Mouse (Mus musculus): ENCODE data around the gene Mgat4d.
"Not testable (repeated sequence)": the region's sequence is repeated elsewhere in the genome, so short reads cannot be mapped to it uniquely, and the experiment has no call there.

Mgat4d gene

DNA sequence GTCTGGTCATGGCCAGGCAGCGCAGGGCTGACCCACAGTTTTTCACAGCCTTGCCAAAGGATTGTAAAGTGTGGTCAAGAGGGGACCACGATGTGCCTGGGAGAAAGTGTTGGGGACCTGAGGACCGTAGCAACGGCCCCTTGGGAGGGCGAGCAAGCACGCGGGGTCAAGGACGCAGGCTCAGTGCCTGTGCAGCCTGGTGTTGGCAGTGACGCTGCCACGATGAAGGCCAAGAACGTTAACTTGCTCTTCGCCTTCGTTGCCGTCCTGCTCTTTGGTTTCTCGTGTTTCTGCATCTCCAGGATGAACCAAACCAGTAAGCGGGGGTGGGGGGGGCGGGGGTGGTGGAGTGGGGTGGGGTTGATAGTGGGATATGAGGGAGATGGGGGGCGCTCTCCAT, at the start of gene Mgat4d:
Gene Mgat4d (plus strand): TSS at position 209 of the 400 bp plus-strand sequence.
- DNase-seq (ENCODE audit: low spot score in 2 of 2) = no peak

DNA sequence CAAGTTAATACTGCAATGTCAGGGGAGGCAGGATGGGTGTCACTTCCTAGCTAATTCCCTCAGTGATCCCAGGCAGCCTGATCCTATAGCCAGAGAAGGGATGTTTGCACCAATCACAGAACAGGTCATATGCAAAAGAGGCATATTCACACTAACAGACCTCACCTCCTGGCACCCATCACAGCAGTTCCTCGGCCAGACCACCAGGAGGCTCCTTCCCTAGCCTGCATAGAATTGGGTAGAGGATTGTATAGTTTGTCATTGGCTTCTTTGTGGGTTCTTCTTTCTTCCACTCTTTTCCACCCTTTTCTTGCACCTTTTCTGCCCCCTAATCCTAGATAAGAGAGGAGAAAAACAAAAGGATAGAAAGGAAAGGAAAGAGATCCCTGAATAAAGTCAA, 48.1 kb upstream of the Mgat4d start:
- no peak for DNase-seq (ENCODE audit: low spot score in 2 of 2)

DNA sequence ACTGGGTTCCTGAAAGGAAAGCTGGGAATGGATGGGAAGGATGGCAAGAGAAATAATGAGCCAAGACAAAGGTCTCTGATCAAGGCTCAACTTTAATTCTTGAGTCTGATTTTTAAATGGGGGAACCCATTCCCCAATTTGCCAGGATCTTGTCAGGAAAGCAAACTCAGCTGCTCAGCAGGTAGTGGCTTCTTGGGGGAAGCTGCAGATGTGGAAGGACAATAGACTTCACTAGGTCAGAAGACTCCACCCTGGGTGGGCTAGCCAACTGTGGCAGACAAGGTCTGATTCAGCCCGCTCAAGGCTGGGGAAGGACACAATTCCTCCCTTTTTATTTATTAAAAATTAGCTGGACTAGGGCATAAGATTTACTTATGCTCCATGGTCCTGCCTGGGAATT, 43.3 kb upstream of the Mgat4d start:
- no peak for DNase-seq (ENCODE audit: low spot score in 2 of 2)

DNA sequence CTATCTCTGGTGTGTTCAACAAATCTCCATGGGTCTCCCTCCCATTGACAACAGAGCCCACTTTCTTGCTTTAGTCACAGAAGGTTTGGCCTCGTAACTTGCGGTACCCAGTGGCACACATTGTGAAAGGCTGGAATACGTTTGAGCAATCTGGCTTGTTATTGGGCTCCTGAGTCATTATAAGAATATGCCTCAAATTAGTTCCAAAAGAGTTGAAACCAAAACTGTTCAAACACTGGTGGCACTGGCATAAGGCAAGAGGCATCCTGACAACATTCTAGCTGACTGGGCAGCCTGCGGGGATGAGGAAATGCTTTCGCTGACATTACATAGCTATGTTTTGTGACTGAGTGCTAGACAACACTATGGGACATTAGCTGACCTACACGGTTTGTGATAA, 38.4 kb upstream of the Mgat4d start:
- DNase-seq (ENCODE audit: low spot score in 2 of 2) = no peak

DNA sequence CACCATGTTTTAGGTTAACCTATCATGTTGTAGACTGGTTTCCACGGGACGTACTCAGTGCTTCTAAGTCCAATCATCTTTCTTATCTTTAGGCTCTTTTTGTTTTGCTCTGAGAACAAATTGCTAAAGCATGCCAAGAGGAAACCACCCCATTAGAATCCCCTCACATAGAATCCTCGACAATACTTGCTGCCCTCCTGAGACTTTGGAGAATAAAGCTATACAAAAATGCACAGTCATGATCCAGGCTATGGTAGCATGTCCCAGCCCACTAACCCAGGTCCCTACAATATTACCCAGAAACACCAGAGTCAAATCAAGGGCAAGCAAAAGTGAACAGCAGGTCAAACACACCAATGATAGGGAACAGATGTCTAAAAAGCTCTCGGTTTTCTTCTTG, 33.2 kb upstream of the Mgat4d start:
- DNase-seq (ENCODE audit: low spot score in 2 of 2) = not testable (repeated sequence)

DNA sequence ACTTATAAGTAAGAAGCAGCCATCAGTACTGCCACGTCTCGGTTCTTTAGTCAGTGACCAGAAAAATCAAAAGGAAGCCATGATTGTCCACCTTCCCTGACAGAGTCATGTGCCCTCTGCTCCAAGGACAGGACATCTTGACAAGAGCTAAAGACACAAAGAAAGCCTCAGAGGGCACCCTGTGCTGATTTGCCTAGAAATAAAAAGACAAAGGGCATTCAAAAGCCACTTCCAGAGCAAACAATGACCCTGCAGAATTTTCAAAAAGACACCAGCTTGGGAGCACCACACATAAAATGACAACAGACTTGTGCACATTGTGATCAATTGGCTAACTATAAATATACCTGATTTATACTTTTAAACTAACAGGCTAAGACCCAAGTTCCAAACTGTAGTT, 32.6 kb upstream of the Mgat4d start:
- DNase-seq (ENCODE audit: low spot score in 2 of 2) = no peak

DNA sequence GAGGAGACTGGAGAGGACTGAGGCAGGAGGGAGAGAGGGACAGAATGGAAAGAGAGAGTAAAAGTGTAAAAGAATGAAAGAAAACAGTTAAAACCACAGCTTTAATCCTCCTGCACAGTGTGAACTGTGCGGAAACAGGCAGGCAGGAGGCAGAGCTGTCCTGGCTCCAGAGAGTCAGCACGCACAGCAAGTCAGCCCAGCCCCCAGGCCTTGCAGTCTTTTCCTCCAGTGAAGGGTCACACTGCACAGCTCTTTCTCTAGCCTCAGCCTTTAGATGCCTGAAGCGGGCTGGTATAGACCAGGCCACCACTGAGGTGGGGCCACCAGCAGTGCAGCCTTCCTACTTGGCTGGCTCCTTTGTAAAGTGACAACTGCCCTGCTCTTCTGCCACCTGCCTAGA, 27.7 kb upstream of the Mgat4d start:
- no peak for DNase-seq (ENCODE audit: low spot score in 2 of 2)

DNA sequence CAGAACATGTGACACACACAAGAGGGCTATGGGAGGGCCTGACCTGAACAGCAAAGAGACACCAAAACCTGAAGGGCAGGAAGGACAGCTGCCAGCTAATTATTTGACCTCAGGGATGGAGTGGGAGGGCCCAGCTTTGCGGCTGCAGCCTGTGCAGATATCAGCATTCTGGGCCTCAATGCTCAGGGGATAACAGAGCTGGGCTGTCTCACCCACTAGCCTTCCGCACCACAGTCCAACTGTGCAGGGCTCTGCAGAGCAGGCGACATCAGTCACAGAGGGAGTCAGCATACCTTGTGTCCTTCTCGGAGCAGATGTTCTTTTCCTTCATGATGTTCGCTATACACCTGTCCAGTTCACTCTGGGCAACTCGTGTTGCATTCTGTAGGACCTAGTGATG, 25.9 kb upstream of the Mgat4d start:
- no peak for DNase-seq (ENCODE audit: low spot score in 2 of 2)

DNA sequence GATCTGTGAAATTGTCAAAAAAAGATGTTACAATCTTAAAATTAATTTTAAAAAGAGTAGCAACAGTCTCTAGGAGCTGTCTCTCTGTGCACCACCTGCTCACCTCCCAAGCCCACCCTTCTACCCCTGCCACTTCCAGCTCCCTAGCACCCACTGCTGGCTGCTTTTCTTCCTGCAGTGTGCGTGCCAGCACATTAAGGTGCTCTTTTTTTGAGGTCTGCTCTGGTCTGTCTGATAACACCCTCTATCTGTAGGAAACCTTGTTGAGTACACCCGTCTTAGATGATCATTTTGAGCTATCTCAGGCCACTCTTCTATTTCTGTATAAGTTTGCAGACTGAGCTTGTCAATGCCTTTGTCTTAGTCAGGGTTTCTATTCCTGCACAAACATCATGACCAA, 25.2 kb upstream of the Mgat4d start:
- DNase-seq (ENCODE audit: low spot score in 2 of 2) = no peak

DNA sequence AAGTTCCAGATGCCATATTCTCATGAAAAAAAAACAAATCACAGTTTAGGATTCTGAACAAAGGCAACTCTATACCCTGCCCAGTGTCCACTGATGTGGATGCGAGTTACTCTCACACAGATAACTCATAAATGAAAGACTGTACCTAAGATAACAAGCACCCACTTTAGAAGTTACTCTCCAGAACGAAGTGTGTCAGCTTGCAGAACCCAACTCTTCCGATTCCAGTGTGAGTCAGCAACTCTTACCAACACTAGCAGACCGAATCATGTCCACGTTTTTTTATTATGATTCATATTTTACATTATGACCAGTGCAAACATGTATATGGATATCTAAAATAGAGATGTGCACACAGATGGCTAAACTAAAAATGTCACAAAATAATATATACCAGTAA, 20.4 kb upstream of the Mgat4d start:
- DNase-seq (ENCODE audit: low spot score in 2 of 2) = no peak

DNA sequence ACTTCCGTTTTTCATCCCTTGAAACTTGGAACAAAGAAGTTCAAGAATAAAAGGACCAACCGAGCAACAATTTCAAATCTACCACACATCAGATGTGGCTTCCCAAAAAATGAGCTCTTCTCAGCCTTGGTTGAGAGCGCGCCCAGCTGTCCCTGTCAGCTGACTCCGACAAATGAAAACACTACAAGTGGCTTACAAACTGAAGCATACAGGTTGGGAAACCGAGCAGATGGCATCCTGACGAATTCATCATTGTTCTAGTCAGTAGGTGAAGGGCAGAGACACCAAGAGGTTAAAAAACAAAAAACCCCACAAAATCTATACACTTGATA, 16.7 kb upstream of the Mgat4d start:
- peak; percentile 50 to 56 for DNase-seq (ENCODE audit: low spot score in 2 of 2)

DNA sequence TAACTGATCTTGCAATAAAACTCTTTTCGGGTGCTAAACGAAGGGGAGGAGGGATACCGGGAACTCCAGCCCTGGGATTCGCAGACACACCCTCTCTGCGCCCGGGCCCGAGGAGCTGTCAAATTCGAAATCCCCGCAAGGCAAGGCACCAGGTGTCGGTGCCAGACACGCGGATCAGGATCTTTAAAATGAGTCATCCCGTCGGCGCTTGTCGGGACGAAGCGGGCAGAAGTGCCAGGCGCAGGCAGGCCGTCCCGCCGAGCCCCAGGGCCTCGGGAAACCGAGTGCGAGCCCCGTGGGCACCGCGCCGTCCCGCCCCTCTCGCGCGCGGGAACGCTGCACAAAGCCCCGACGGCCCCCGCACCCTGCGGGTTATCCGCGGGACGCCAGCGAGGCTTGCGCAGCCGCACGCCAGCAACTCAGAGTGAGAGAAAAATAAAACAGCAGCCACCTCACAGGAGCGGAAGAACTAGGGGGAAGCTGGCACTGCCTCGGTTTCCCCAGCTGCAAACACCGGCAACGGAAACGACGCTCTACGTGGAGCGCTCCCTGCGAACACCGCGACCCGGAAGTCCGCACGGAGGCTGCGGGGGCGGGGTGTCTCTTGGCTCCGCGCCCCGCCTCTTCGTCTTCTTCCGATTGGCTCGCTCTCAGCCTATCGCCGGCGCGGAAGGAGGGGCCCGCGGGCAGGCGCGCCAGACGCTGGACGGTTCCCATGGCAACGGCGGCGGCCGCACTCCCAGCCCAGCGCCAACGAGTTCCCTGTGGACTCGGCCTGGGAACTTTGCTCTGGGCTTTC, 16.2 kb upstream of the Mgat4d start, which contains the start of gene Elmod2:
Gene Elmod2 (minus strand): TSS at position 588 of the 799 bp plus-strand sequence.
- DNase-seq (ENCODE audit: low spot score in 2 of 2) = peak; percentile 98 to 99

DNA sequence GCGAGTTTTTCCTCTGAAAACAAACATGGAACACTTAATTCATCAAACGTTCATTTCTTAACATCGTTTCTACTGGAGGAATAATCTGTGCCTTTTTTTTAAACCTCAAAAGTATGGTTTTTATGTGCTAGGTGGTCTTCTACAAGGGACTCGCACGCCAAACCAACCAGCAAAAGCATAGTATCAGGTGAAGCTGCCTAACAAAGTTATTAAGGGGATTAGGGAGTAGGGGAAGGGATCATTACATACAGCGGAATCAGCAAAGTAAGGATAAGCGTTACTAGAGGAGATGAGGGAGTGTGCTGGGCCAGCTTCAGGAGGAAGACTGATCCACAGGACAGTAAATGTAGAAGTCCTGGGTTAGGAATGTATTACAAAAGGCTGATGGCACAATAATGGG, 15.4 kb upstream of the Mgat4d start:
- no peak for DNase-seq (ENCODE audit: low spot score in 2 of 2)

DNA sequence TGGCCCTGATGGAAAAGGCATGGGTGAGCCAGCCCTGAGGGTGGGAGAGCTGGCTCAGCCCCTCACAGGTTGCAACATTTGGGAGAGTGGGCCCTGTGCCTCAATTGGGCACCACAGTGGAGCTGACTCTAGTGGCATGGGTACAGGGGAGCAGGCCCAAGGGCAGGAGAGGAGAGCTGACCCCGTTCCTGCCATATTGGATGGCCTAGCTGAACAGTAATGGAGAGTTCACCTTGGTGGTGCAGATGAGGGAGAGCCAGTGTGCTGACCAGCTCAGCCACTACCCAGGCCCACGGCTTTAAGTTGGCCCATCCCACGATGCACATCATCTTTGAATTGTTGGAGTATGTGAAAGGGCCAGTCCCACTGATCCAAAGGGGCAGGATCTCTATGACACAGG, 6.2 kb upstream of the Mgat4d start:
- no peak for DNase-seq (ENCODE audit: low spot score in 2 of 2)

DNA sequence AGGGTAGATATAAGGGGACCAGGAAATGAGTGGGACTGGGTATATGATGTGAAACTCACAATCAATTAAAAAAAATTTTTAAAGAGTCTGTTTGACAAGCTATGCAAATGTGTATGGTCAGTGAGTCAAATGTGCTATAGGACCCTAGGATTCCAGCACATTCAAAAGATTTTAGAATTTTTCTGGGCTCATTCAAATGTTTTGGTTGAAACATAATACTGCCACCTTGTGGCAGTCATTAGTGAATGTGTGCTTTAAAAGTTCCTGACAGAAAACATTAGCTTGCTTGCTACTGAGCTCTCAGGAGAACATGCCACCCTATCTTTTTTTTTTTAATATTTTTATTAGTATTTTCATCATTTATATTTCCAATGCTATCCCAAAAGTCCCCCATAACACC, 5.6 kb upstream of the Mgat4d start:
- no peak for DNase-seq (ENCODE audit: low spot score in 2 of 2)

DNA sequence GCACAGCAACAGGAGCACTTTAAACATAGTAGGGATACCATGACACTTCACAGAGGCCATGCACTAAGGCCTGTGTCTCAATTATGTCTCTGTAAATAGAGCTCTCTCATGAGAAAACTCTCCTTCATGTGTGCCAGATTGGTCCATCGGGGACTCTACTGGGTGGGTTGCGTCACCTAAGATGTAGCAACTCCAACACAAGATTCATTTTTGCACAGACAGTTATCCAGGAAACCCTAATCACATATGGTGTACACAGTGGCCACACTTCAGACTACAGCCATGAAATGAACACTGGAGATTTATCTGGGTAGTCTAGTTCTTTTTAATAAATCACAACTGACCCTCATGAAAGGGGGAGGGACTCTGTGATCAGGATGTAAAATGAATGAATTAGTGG, 3.0 kb downstream of the Mgat4d start:
- DNase-seq (ENCODE audit: low spot score in 2 of 2) = no peak

DNA sequence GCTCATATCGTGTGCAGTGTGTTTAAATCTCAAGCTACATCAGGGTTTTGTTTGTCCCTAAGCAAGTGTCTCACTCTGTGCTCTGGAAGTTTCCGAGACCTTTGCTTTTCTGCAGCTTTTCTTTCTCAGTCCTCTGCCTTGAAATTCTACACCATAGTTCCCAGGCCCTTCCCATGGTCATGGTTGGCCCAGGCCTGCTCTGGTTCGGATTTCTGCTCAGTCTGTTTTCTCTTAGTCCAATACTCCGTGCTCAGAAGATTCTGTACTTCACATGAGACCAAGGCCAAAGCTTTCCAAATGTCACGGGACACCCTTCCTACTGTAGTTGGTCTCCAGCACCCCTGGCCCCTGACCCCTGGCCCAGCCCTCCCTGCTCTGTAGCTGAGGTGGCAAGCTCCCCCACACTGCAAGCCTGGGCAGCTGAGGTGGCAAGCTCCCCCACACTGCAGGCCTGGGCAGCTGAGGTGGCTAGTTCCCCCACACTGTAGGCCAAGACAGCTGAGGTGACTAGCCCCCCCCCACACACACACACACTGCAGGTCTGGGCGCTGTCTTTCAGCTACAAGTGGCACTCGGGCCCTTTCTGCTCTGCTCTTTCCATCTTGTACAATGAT, 15.0 kb downstream of the Mgat4d start:
- no peak for DNase-seq (ENCODE audit: low spot score in 2 of 2)

DNA sequence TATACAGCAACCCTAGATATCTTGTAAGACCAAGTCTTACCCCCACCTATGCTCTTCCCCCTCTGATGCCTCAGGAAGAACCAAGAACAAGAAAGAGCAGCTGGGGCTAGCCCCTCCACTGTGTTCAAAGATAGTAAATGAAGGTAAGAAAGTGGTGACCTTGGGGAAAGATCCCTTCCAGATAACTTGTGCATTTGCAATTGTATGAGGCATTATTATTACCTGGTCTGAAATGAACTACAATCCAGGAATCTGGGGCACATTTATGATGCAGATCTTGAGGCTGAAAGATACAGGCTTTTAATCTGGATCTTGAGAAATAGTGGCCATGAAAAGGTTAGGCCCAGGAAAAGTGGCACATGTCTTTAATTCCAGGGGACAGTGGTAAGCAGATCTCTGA, 29.0 kb downstream of the Mgat4d start:
- no peak for DNase-seq (ENCODE audit: low spot score in 2 of 2)

DNA sequence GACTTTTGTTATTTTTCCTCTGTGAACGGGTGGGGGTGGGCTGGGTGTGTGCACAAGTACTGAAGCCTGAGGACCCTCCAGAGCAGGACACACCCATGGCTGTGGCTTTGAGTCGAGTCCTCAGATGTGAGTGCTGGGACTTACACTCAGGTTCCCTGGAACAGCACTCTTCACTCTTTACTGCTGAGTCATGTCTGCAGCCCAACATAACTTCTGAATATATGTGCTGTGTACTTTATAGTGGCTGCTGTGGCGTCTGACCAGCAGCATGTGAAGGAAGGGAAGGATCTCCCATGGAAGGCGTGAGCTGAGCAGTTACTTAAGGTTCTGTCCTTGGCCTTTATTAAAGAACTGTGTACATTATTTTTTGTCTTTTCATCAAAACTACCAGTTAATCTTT, 31.9 kb downstream of the Mgat4d start:
- no peak for DNase-seq (ENCODE audit: low spot score in 2 of 2)

DNA sequence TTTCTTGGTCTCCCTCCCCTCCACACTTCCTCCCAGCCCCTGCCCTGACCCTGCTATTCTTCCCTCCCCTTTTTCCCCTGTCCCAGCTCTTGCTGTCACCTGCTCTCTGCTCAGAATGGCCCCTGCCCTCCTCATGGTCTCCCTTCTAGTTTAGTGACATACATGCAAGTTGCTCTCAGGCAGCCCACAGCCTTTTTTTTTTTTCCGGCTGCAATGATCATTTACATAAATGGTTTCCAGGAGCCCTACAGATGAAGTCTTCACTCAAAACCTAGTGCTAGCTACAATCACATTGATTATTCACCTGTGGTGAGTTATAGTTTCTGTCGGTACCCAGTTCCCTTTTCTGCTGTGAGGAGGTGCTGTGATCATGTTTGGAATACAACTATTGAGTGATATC, 32.7 kb downstream of the Mgat4d start:
- no peak for DNase-seq (ENCODE audit: low spot score in 2 of 2)

DNA sequence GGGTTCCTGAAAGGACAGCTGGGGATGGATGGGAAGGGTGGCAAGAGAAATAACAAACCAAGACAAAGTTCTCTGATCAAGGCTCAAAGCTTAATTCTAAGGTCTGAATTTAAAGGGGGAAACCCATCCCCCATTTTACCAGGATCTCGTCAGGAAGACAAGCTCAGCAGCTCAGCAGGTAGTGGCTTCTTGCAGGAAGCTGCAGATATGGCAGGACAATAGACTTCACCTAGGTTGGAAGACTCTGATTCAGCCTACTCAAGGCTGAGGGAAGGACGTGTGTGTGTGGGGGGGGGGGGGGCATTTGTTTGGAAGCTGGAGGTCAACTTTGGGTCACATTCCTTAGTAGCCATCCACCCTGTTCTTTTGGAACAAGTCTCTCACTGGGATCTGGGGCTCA, 34.6 kb downstream of the Mgat4d start:
- DNase-seq (ENCODE audit: low spot score in 2 of 2) = no peak

DNA sequence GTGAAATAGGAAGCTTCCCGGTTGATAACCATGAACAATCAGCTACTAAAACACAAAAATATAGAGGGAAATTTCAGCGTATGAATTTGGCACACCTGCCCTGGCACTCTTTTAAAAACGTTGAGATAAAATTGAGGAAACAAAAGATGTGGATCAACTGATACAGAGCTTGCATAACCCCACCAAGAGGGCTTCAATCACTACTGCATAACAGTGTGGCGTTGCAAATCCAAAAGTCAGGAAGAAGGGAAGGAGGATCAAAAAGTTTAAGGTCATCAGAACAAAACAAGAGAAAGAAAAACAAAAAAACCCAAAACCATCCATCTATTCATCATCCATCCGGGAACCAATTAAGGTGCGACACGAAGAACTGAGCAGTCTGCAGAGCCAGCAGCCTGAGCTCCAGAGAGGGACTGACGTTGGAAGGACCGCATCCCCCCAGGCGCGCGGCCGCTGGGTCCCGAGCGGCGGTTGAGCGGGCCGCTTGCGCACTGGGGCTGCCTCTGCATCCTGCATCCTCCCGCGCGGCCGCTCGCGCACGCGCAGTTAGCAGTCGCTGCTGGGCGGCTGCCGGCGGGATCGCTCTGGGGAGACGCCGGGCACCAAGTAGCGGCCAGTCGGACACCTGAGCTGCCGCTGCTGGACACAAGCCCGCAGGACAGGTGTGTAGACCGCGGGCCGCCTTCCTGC, 41.2 kb downstream of the Mgat4d start, which contains the start of gene Clgn:
Gene Clgn (plus strand): TSS at position 552 of the 690 bp plus-strand sequence.
- DNase-seq (ENCODE audit: low spot score in 2 of 2) = peak; percentile 65 to 80
